Mouse (Mus musculus) cortical plate, adult 2 months (tissue): ENCODE results near the gene Tstd2. TPM values are rescaled to one million over a fixed set of nuclear protein-coding genes. Genes with fewer than 3 reads are reported as not detected.
A peak's percentile ranks its signal among the peaks of the same experiment; 100 is the strongest.

Source experiments
- H3K27ac ChIP-seq: fragments of 200-500 bp; 2 replicates; pipeline ENCODE4 v1.5.1; 2012; ENCODE audit warnings: low read length, control low read depth, inconsistent platforms; ENCODE audit not compliant: insufficient read depth
- H3K4me1 ChIP-seq: fragments of 200-500 bp; 2 replicates; pipeline ENCODE4 v1.6.1; 2011; ENCODE audit warnings: low read length; ENCODE audit not compliant: control insufficient read depth, insufficient read depth
- H3K4me3 ChIP-seq: fragments of 200-500 bp; 2 replicates; pipeline ENCODE4 v1.5.1; 2011; ENCODE audit warnings: mild to moderate bottlenecking, low read length, control low read depth; ENCODE audit not compliant: insufficient read depth
- CTCF ChIP-seq: fragments of 200-500 bp; IDR thresholded peaks from 2 replicates; pipeline ENCODE4 v1.5.1; 2011; ENCODE audit warnings: mild to moderate bottlenecking, control low read depth, low read length; ENCODE audit not compliant: insufficient read depth; ENCODE audit errors: extremely low read depth
- POLR2A ChIP-seq: fragments of 200-500 bp; IDR thresholded peaks from 2 replicates; pipeline ENCODE4 v1.6.1; 2011; ENCODE audit warnings: mild to moderate bottlenecking, low read length, control low read depth; ENCODE audit not compliant: insufficient read depth; ENCODE audit errors: extremely low read depth
- polyA plus RNA-seq: library from polyadenylated mRNA; depleted of rRNA; stranded (reverse); fragments of >200 nt; gene quantifications from 2 replicates; pipeline ENCODE4 v1.2.3, GENCODE M21; 2012; rRNA removed

The Tstd2 gene
- 13.7 and 14.7 TPM in 2 replicates for polyA plus RNA-seq

- H3K4me3 ChIP-seq, result peak within 1 kb of the TSS; percentile 83
- peak within 1 kb of the TSS; percentile 94 for H3K27ac ChIP-seq
- TF ChIP-seq POLR2A (peak; percentile 61), CTCF (no peak)
- H3K4me1 ChIP-seq, result peaks cover 6% of the 10 kb centered on the region
These were observed at the start of gene Tstd2, which contains the start of gene Ncbp1 for GRCm38 (mm10) chr4:46138287-46139222. TSS of gene Tstd2 (minus strand) at chr4:46138694. TSS of gene Ncbp1 (plus strand) at chr4:46138613.

GRCm38 (mm10) chr4:46186466-46186865 is 48.0 kb upstream of the Tstd2 start:
- TF ChIP-seq CTCF (no peak), POLR2A (no peak)
- H3K27ac ChIP-seq, result no peak overlapping the region

GRCm38 (mm10) chr4:46185890-46186289 is 47.4 kb upstream of the Tstd2 start:
- no peak for TF ChIP-seq CTCF
- no peak for TF ChIP-seq POLR2A
- no peak overlapping the region for H3K4me3 ChIP-seq
- no peak overlapping the region for H3K27ac ChIP-seq

More at GRCm38 (mm10) chr4:46186466-46186865, 48.0 kb upstream of the Tstd2 start:
- Histone ChIP-seq H3K4me3 (no peak overlapping the region), H3K4me1 (no peaks in the 10 kb centered on the region)

GRCm38 (mm10) chr4:46185423-46185822 is 46.9 kb upstream of the Tstd2 start:
- Histone ChIP-seq H3K4me3 (no peak overlapping the region), H3K4me1 (no peaks in the 10 kb centered on the region), H3K27ac (no peak overlapping the region)
- TF ChIP-seq CTCF (no peak), POLR2A (no peak)

More at GRCm38 (mm10) chr4:46185890-46186289, 47.4 kb upstream of the Tstd2 start:
- no peaks in the 10 kb centered on the region for H3K4me1 ChIP-seq

GRCm38 (mm10) chr4:46182181-46182580 is 43.7 kb upstream of the Tstd2 start:
- Histone ChIP-seq H3K4me3 (no peak overlapping the region), H3K27ac (no peak overlapping the region), H3K4me1 (no peaks in the 10 kb centered on the region; the same call in 1 of the 2 replicates)
- no peak for TF ChIP-seq POLR2A
- TF ChIP-seq CTCF, result no peak

GRCm38 (mm10) chr4:46181168-46181567 is 42.7 kb upstream of the Tstd2 start:
- Histone ChIP-seq H3K4me3 (no peak overlapping the region), H3K4me1 (no peaks in the 10 kb centered on the region; the same call in 1 of the 2 replicates), H3K27ac (no peak overlapping the region)
- TF ChIP-seq CTCF (no peak), POLR2A (no peak)

GRCm38 (mm10) chr4:46177496-46177895 is 39.0 kb upstream of the Tstd2 start:
- no peak overlapping the region for H3K27ac ChIP-seq

GRCm38 (mm10) chr4:46177018-46177417 is 38.5 kb upstream of the Tstd2 start:
- TF ChIP-seq CTCF (no peak), POLR2A (no peak)
- no peak overlapping the region for H3K27ac ChIP-seq
- no peaks in the 10 kb centered on the region; the same call in 1 of the 2 replicates for H3K4me1 ChIP-seq
- H3K4me3 ChIP-seq, result no peak overlapping the region

More at GRCm38 (mm10) chr4:46177496-46177895, 39.0 kb upstream of the Tstd2 start:
- no peak for TF ChIP-seq CTCF
- TF ChIP-seq POLR2A, result no peak
- no peak overlapping the region for H3K4me3 ChIP-seq
- no peaks in the 10 kb centered on the region; the same call in 1 of the 2 replicates for H3K4me1 ChIP-seq

- no peak overlapping the region for H3K4me3 ChIP-seq
- H3K27ac ChIP-seq, result no peak overlapping the region
- H3K4me1 ChIP-seq, result no peaks in the 10 kb centered on the region; the same call in 1 of the 2 replicates
- peak; percentile 9; the same call in 1 of the 2 replicates for TF ChIP-seq CTCF
- no peak for TF ChIP-seq POLR2A
These were observed 37.8 kb upstream of the Tstd2 start for GRCm38 (mm10) chr4:46176313-46176712.
